Mouse (Mus musculus): ENCODE results near the gene Map7d1.

GRCm38 (mm10) chr4:126255113-126256001, 786 bp downstream of the Map7d1 start:
- TF ChIP-seq GATA1 (IDR thresholded peaks at IDR 0.05; ENCODE audit: low read length) (no peak), TAL1 (IDR thresholded peaks at IDR 0.05; ENCODE audit: low read length) (no peak)

Measured in erythroblast, embryonic 14.5 days (primary cell).